Mouse (Mus musculus) layer of hippocampus, postnatal 25 days (tissue): ENCODE measurements at regions not wholly inside any gene's neighbourhood (a gene's known extent, or its start where the extent isn't known, plus 50 kb on each side); places are given as distances from the start of the nearest gene placed in this dataset.

Source experiments
- DNase-seq, 2 experiments: peaks; one replicate each; pipeline ENCODE4 v3.0.0; 2022; ENCODE audit warnings: mixed read lengths in 2 of 2, low spot score in 1 of 2; ENCODE audit errors: extremely low spot score in 1 of 2

DNA sequence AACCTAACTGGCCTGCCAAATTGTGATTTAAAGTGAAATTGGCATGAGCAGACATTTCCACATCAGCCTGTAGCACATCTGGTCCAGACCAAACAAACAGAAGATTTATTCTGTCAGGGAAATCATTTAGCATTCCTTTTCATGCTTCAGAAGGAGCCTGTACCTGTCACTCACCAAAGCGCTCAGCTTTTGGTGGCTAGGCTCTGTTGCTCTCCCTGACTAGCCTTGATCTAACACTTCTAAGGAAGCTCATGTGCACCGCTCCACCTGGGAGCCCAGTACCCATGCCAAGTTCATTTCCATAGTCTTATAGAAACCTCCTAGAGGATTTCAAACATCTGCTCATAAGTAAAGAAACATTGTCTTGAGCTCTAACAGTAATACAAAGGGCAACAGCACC is 253.8 kb upstream of the Tfap2d start:
- DNase-seq = no peak

DNA sequence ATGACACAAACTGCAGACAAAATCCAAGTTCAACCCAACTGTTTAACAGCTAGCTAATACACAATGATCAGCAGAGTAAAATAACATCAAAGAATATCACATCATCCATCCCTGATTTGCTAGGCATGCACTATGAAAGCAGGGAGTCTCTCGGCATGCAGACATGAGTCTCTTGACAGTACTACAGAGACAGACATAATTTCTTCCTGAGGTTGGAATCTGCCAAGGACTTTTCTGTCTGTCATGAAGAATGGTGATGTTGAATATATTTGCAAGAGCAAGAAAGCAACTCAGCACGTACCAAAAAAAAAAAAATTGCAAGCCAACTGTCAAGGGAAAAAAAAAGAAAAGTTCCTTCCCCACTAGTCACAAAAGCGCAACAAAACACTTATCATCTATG is 245.4 kb upstream of the Tfap2d start:
- no peak for DNase-seq

DNA sequence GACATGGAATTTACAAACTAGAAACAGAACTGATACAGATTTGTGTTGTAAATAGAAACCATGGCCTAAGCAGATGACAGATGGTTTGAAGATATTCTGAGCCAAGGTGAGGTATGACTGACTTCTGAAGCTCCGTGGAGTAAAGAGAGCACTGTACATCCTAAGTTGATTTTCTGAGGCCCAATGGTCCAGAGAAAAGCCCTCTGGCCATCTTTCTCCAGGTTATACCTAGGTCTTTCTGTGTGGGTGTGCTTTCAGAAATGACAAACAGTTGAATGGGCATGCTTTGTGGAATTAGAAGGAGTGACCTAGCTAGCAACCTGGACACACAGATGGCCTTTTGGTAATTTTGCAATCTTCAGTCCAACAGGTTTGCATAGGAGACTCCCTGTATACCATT is 199.6 kb upstream of the Tfap2d start:
- DNase-seq = no peak

DNA sequence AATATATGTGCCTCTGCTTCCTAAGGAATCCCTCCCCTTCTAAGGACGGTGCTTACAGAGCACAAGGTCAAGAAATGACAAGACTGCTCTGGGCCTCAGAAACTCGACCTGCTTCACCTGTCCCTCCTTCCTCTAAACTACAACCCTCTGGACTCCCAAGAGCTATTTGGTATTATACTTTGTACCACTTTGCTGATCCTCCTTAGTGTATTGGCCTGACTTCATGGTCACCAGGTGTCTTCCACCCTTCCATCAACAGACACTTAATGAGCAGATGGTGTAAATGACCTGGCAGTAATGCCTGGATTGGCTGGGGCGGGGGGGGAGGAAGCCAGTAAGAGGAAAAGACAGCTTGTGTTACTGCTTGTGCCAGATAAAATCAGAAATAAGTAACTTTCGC is 199.1 kb upstream of the Tfap2d start:
- no peak for DNase-seq

DNA sequence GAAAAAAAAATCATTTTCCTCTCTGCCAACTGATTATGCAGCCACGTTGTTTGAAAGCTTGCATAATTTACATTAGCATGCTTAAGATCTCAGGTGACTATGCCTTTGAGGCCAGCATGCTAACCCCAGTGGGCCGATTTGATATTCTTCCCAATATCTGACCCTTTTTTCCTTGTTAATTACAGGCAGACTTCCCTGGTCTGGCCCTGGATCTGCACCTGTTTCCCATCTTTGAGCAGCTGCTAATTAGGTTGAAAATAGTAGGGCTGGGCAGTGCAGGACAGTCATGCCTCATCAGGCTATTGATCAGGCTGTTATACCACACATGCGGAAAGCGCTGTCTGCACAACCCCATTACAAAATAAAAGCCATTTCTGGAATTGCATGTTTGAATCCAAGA is 191.2 kb upstream of the Tfap2d start:
- DNase-seq = no peak

DNA sequence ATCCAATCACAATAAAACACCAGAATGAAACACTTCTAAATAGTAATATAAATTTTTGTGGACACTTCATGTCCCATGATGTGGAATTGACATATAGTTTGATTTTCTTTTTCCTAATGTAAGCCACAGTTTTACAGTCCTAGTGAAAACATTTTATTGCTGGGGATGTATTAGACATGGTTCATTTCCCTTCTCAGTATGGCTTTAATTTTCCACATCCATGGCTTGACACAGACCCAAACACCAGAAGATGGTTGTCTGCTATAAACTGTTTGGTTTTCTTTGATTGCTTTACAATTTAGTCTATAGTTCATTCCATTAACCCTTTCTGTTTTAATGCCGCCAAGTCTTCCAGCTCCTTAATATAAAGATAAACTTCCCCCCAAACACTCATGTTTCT is 146.5 kb upstream of the Tfap2d start:
- no peak for DNase-seq

DNA sequence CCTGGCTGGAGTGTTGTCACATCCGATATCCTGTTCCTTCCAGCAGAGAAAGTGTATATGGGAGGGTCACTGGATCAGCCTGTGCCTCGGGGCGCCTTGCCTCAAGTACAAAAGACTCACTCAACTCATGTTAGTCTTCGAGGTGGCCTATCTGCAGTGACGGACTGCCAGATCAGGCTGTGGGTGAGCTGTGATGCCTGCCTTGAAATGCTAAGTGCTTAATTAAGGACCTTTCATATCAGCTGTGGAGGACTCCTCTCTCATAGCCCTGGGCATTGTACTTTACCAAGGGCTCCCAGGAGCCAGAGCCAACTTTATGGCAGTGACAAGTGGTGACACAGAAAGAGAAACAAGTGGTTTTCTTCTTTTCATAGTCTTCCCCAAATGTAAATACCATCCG is 145.8 kb upstream of the Tfap2d start:
- no peak for DNase-seq

DNA sequence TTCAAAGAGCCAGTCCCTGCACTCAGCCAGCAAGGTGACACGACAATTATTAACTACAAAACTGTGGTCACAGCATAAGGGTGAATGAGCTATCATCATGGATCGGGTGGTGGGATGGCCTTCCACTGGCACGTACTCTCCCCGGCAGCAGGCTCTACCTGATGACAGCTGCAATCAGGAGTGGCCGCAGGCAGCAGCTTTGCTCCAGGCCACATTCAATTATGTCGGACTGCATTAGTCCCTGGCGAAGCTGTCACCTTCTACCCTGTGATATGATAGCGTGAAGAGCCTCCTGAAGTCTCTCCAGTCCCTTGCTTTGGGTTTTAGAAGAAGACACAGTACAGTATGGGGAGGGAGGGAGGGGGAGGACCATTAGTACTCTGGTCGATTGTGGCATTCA is 141.4 kb upstream of the Tfap2d start:
- DNase-seq = no peak

DNA sequence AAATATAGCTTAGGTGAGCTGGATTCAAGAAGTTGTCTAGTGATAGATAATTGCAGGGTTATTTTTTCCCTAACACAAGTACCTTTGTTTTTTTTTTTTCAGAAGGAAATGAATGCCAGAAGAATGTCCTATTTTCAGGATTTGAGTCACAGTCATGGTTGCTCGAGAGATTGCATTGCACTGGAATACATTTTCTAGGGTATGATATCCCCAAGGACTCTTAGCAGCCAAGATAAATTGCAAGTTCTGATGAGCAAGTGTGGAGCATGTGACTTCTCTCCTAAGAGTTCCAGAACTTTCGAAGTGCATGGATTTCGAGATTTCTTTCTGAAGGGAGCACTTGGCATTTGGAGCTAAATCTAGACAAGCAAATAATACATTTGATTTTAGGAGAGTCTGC is 140.9 kb upstream of the Tfap2d start:
- no peak for DNase-seq

DNA sequence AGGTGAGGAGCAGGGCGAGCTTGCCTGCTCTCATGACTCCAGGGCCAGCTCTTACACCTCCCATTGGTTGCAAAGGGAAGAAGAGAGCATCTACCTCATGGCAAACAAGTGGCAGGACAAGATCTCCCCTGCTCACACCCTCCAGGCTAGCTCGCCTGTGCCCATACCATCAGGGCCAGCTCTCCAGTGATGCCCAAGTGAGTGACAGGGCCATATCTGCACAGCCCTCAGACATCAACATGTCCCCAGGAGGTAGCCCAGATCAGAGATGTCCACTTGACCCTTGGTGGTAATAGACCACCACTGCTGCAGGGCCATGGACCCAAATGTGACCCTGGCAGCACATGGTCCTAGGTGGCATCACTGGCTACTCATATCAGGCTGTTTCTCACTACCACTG is 133.9 kb upstream of the Tfap2d start:
- no peak for DNase-seq

DNA sequence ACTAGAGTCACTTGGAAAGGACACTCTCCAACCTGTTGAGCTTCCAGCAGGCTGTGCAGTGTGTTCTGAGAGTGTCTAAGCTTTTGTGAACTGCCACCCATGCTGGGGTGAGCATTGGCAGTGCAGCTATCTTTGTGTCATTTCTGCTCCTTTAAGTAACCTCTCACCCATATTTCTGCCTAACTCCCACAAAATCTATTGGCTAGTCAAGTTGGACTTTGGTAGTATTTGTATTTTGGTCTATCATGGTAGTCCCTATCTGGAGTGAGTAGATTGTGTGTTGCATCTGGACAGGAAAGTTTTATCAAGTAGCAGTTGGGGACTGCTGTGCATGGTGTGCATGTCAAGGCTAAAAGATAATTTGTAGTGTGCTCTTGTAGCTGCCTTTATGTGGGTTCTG is 132.6 kb upstream of the Tfap2d start:
- no peak for DNase-seq

DNA sequence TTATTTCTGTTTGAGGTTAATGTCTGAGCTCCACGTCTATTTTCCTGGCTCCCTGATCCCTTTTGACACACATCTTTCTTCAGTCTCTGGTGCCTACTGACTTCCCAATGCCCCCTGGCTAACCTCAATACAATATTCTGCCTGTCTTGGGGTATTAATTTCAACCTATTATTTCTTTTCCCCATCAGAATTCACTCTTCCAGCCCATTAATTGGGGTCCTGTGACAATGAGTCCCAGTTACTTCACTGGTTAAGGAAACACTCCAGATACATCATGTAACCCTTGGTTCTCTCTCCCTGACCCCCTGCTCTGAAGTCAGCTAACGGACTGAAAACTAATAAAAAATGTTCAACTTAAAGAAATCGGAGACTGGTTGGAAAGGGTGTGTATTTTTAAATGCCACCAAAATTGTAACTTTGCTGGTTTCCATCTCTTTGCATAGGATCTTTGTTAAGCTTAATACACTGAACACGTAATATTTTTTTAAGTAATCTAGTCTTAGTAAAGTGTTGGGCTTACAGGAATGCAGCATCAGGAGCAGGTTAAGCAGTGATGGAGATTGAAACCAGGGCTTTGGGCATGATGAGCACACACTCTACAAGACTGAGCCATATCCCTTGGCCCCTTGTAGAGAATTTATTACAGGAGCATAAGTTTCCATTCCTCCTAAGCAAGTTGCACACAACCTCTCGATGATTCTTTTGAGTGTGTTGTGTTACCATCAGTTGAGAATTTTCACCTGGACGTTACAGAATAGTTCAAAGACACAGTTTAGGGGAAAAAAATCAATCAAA is 128.8 kb upstream of the Tfap2d start:
- no peak for DNase-seq

DNA sequence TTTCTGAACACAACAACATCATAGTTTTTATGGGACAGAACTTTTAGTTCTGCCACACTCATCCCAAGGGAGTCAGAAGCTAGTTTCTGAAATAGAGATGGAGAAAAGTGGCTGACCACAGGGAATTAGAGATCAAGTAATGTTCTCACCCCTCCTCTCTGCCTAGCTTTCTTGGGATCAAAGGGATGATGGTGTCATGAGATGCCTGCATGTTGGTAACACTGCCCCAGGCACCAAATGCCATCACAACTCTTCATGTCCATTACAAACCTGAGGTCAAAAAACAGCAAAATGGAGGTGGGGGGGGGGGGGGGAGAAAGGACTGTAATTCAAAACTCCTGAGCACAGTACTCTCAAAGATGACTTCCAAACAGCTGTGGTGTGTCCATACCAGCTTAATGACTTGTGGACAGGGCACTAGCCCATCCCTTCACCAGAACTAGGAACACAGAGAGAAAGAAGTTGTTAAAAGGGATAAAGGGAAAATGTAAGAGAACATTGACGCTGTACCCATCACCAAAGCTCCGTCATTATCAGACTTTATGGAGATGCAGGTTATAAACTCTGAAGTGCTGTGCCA is 127.9 kb upstream of the Tfap2d start:
- DNase-seq = no peak

DNA sequence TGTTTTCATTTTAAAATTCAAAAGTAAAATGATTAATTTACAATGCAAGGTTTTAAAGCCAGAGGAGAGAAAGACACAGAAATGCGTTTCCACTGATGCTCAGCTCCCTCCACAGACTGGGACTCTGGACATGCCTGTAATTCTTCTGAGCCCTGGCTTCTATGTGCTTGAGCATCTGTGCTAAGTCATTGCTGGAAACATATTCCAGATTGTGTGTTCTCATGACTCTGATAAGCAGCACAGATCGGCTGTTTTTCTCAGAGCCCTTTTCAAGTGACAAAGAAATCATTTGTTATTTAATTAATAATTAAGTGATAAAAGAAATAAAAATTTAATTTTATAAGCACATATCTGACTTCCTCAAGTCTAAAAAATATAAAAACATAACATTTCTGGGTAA is 127.3 kb upstream of the Tfap2d start:
- no peak for DNase-seq

DNA sequence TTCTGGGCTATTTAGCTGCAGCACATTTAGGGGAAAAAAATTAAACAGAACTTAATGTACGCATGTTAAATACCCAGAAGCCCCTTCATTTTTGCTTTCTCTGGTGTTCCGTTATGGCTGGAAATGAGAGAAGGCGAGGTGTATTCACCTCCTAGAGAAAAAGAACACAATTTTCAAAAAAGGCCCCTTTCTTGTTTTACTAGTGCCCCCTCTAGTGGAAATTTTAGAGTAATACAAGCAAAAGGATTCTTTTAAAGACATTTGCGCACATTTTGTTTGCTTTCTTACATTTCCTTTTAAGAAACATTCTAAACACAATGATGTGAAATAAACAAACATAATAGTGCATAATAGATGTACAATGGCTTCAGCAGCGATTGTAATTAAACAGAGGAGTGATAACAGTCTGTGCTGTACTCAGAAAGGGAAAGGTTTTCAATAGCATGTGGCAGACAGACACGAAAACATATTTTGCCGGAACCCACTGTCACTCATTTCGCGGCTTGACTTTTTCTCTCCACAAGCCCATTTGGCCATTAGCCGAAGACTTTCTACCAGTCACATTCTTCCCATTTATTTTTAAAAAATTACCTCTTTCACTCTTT is 126.0 kb upstream of the Tfap2d start:
- DNase-seq = peak in 1 of 2 experiments; percentile 7

DNA sequence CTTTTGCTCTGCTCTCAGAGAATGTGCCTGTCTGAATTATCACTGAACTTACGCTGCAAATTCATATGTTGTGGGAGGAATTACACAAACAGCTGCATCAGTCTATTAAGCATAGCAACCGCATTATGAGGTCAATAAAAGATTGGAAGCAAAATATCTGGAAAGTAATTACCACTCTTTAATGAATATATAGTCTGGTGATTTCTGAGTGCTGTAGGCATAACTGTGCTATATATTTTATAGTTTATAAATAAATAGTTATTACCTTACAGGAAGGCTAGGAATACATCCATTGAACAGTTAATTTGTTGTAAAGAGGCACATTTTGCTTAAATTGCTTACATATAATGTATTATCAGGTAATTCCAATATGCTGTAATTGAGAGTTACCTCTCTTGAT is 123.7 kb upstream of the Tfap2d start:
- no peak for DNase-seq

DNA sequence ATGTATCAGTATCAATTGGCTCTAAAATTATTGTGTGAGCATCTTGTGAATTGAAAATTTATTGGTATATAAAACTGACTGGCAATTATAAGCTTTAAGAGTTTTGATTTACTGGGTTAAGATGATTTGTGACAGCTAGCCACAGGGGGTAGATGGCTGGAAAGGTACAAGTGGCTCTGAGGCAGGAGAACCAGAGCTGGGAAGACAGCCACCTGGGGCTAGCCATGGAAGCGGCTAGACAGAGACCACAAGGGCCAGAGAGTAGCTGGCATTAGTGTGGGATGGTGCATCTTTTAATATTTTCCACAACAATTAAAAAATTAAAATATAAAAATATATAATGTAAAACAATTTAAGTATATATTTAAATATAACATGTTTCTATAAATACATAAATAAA is 86.0 kb upstream of the Tfap2d start:
- DNase-seq = no peak
